Mouse (Mus musculus) forebrain, embryonic 15.5 days (tissue): ENCODE results near the gene Lztr1. TPM values are rescaled to one million over a fixed set of nuclear protein-coding genes. Genes with fewer than 3 reads are reported as not detected.

Experiments
- ATAC-seq: fragments of 200-750 bp; cut with Nextera tagmentation; replicated peaks from 2 replicates; pipeline ENCODE4 v1.8.0; 2017; ENCODE audit warnings: mild to moderate bottlenecking, moderate TSS enrichment, moderate library complexity
- H3K27ac ChIP-seq: fragments of 300-500 bp; sonication (generic); replicated peaks from 2 replicates; pipeline ENCODE4 v1.5.1; 2015; ENCODE audit warnings: mild to moderate bottlenecking, inconsistent platforms
- H3K27me3 ChIP-seq: fragments of 300-500 bp; sonication (generic); 2 replicates; pipeline ENCODE4 v1.6.1; 2015; ENCODE audit warnings: inconsistent platforms
- H3K36me3 ChIP-seq: fragments of 300-500 bp; sonication (generic); 2 replicates; pipeline ENCODE4 v1.6.1; 2015; ENCODE audit warnings: mild to moderate bottlenecking, inconsistent platforms
- H3K4me1 ChIP-seq: fragments of 300-500 bp; sonication (generic); 2 replicates; pipeline ENCODE4 v1.6.1; 2015; ENCODE audit warnings: inconsistent platforms
- H3K4me2 ChIP-seq: fragments of 300-500 bp; sonication (generic); replicated peaks from 2 replicates; pipeline ENCODE4 v1.6.1; 2015; ENCODE audit warnings: mild to moderate bottlenecking, inconsistent platforms
- H3K4me3 ChIP-seq: fragments of 300-500 bp; sonication (generic); 2 replicates; pipeline ENCODE4 v1.5.1; 2015; ENCODE audit warnings: mild to moderate bottlenecking, inconsistent platforms
- H3K9ac ChIP-seq: fragments of 300-500 bp; sonication (generic); replicated peaks from 2 replicates; pipeline ENCODE4 v1.6.1; 2015; ENCODE audit warnings: mild to moderate bottlenecking, inconsistent platforms
- H3K9me3 ChIP-seq: fragments of 300-500 bp; sonication (generic); 2 replicates; pipeline ENCODE4 v1.6.1; 2016; ENCODE audit warnings: inconsistent platforms
- WGBS: fragments of 180-500 bp; shearing (Covaris S2); methylation state at CpG from one replicate; pipeline ENCODE4 v1.1.7; 2015; ENCODE audit warnings: mixed read lengths; 5-methylcytosine and 5-hydroxymethylcytosine counted together
- polyA plus RNA-seq: library from polyadenylated mRNA; unstranded; fragments of >200 nt; fragmentation: Nextera tagmentation; extraction: Ambion mirVana; gene quantifications from 2 replicates; pipeline ENCODE4 v1.2.1, GENCODE M21; 2015

Lztr1 gene
- polyA plus RNA-seq, 1 experiment from 2014 or later = 120 TPM

DNA sequence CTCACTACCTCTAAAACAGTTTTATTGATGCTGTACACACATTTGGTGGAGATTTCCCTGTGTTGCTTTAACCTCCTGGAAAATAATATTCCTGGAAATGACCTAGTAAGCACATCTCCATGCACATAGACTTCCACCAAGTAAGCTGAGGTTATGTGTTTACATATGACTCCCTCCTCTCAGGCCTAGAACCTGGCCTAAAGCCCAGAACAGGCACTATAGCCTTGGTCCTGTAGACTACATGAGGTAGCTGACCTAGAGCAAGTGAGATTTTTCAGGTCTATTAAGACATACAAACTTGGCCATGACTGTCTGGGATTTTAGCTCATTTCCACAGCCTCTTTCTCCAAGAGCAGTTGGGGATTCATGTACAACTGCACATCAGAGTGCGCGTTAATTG, 1.7 kb downstream of the Lztr1 start:
- no peak for ATAC-seq
- peak overlapping the region; percentile 70; the same call in 1 of the 2 replicates for H3K4me3 ChIP-seq
- H3K27me3 ChIP-seq = no peaks in the 10 kb centered on the region
- 94% methylated on average over 2 of the region's 2 CpGs for WGBS
- peaks cover 18% of the 10 kb centered on the region for H3K4me1 ChIP-seq
- H3K36me3 ChIP-seq = peaks cover 25% of the 10 kb centered on the region
- no peak overlapping the region for H3K27ac ChIP-seq
- peak overlapping the region; percentile 72 for H3K4me2 ChIP-seq
- peak overlapping the region; percentile 86; the same call in 1 of the 2 replicates for H3K9ac ChIP-seq
- H3K9me3 ChIP-seq = no peaks in the 10 kb centered on the region

DNA sequence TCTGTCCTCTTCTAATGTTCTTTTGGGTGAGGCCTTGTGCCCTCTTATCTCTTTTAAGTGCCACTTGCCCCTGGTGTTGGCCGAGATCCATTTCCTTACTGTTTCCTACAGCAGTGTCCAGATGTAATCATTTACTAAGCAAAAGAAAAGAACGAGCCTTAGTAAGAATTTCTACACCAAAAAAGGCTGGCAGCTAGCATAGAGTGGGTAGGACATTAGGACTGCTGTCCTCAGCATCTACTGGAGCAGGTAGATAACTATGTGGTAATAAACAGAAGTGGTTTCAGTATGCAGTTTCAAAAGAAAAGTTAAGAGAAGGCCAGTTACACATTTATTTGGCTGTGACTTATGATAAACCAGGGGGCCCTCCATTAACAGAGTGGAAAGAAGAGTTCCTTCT, 2.2 kb downstream of the Lztr1 start:
- Histone ChIP-seq H3K4me1 (peaks cover 18% of the 10 kb centered on the region), H3K9ac (no peak overlapping the region), H3K4me3 (no peak overlapping the region), H3K4me2 (0 out of 2 replicates have a peak overlapping the region, but pooled peaks have one; percentile 72), H3K27ac (no peak overlapping the region), H3K27me3 (no peaks in the 10 kb centered on the region), H3K9me3 (no peaks in the 10 kb centered on the region), H3K36me3 (peaks cover 29% of the 10 kb centered on the region)
- 89% methylated on average over 2 of the region's 2 CpGs for WGBS
- no peak for ATAC-seq

DNA sequence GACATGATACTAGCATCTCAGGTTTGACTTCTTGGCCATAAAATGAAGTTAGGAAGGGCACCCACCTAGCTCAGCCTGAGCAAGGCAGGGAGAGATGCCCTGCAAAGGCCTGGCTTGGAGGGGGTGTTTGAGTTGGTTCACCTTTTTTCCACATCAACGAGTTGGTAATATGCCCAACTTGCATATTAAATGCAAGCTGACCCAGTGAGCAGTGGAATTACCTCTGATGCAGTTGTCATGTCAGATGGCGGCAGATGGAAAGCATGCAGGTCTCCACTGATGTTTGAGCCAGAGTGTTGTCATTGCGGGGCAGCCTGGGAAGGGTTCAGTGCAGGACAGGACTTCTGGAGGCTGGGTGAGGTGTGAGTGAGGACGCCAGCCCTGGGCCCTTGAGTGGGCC, 2.9 kb downstream of the Lztr1 start:
- no peak overlapping the region for H3K9ac ChIP-seq
- 95% methylated on average over 4 of the region's 4 CpGs for WGBS
- H3K9me3 ChIP-seq = no peaks in the 10 kb centered on the region
- H3K4me1 ChIP-seq = peaks cover 18% of the 10 kb centered on the region
- ATAC-seq = no peak
- H3K36me3 ChIP-seq = peaks cover 36% of the 10 kb centered on the region
- H3K27me3 ChIP-seq = no peaks in the 10 kb centered on the region
- H3K4me2 ChIP-seq = no peak overlapping the region
- H3K27ac ChIP-seq = no peak overlapping the region
- no peak overlapping the region for H3K4me3 ChIP-seq

DNA sequence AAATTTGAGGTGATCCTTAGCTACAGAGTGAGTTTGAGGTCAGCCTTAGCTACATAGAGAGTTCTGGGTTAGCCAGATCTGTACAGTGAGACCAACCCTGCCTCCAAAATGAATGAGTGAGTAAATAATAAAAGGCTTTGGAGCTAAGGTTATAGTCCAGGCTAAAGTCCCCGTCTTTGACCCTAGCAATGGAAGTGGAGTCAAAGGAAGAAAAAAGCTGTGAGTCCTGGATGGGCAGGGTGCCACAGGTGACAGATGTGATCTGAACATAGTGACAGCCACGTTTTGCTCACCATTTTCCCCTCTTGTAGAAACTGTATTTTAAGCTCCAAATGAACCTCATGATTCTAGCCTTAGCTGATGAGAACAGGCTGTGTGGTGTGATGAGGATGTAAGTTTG, 10.4 kb downstream of the Lztr1 start:
- Histone ChIP-seq H3K4me1 (no peaks in the 10 kb centered on the region), H3K4me2 (no peak overlapping the region), H3K27ac (no peak overlapping the region), H3K27me3 (no peaks in the 10 kb centered on the region), H3K4me3 (no peak overlapping the region), H3K9ac (no peak overlapping the region), H3K36me3 (peaks cover 85% of the 10 kb centered on the region), H3K9me3 (no peaks in the 10 kb centered on the region)
- ATAC-seq = no peak
- 86% methylated on average over 2 of the region's 2 CpGs for WGBS

DNA sequence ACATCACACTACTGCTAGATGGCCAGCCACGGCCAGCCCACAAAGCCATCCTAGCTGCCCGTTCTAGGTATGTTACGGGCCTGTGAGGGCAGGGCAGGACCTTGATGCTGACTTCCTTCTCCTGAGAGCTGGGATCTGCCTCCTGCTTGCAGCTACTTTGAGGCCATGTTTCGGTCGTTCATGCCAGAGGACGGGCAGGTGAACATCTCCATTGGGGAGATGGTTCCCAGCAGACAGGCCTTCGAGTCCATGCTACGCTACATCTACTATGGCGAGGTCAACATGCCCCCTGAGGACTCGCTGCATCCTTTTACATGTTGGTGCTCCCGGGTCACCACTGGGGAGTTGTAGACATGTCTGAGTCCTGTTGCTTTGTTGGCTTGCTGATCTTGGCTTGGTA, 15.7 kb downstream of the Lztr1 start:
- no peaks in the 10 kb centered on the region for H3K27me3 ChIP-seq
- H3K9ac ChIP-seq = no peak overlapping the region
- 93% methylated on average over 11 of the region's 11 CpGs for WGBS
- no peak overlapping the region for H3K4me2 ChIP-seq
- no peak for ATAC-seq
- H3K36me3 ChIP-seq = peaks cover 93% of the 10 kb centered on the region
- H3K9me3 ChIP-seq = no peaks in the 10 kb centered on the region
- H3K4me1 ChIP-seq = no peaks in the 10 kb centered on the region
- no peak overlapping the region for H3K27ac ChIP-seq
- no peak overlapping the region for H3K4me3 ChIP-seq

DNA sequence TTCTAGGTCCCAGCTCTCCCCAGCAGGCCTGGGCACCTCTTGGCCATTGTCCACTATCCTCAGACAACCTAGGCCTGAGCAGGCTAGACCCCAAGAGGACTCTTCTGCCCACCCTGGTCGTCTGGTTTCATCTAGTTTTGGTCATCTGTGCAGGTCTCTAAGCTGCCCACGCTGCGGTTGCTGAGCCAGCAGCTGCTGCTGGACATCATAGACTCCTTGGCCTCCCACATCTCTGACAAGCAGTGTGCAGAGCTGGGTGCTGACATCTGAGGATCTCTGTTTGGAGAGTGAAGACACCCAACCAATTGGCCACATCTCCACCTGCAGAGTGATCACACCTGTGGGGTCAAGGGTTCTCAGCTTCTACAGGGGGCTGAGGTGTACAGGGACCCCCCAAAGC, 17.0 kb downstream of the Lztr1 start:
- no peak for ATAC-seq
- no peaks in the 10 kb centered on the region for H3K27me3 ChIP-seq
- 88% methylated on average over 3 of the region's 3 CpGs for WGBS
- H3K4me2 ChIP-seq = no peak overlapping the region
- no peaks in the 10 kb centered on the region for H3K9me3 ChIP-seq
- H3K4me3 ChIP-seq = no peak overlapping the region
- no peak overlapping the region for H3K9ac ChIP-seq
- peaks cover 80% of the 10 kb centered on the region for H3K36me3 ChIP-seq
- H3K27ac ChIP-seq = no peak overlapping the region
- H3K4me1 ChIP-seq = peaks cover 10% of the 10 kb centered on the region

DNA sequence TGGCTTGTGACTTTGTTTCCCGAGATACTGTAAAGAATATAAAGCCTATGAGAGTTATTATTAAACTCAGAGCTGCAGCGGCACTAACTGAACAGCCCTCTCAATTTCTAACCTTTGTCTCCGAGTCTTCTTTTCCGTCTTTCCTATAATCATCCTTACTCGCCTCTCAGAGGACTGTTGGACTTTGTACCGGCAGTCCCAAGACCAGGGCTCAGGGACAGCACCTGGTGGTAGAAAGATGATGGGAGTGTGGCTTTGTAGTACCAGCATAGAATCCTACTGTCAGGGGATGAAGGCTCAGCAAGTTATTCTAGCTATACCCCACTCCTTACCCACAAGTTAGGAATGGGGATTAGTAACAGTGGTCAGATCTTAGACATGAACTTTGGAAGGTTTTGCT, 17.7 kb downstream of the Lztr1 start:
- H3K27ac ChIP-seq = no peak overlapping the region
- H3K27me3 ChIP-seq = no peaks in the 10 kb centered on the region
- no peak overlapping the region for H3K4me2 ChIP-seq
- 88% methylated on average over 6 of the region's 6 CpGs for WGBS
- H3K4me3 ChIP-seq = no peak overlapping the region
- no peak for ATAC-seq
- H3K9me3 ChIP-seq = no peaks in the 10 kb centered on the region
- H3K9ac ChIP-seq = no peak overlapping the region
- peaks cover 73% of the 10 kb centered on the region for H3K36me3 ChIP-seq
- H3K4me1 ChIP-seq = peaks cover 10% of the 10 kb centered on the region

DNA sequence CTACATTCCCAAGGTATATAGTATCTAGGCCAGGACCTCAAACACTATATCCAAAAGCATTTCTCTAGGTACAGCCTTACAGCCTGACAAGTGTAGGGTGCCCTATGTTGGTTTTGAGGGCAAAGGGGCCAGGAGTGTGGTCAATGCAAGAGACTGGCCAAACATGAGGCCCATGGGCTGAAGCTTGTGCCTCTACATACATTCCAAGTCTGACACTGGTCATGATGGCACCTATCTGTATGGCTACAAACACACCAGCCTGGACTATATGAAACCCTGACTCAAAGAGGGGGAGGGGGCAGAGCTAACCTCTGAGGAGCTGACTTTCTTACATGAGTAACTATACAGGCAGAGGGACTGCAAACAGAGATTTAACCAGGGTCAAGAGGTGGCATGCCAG, 19.1 kb downstream of the Lztr1 start:
- Histone ChIP-seq H3K4me2 (no peak overlapping the region), H3K4me1 (peaks cover 20% of the 10 kb centered on the region), H3K27me3 (no peaks in the 10 kb centered on the region), H3K36me3 (peaks cover 59% of the 10 kb centered on the region), H3K27ac (no peak overlapping the region), H3K9me3 (no peaks in the 10 kb centered on the region), H3K4me3 (no peak overlapping the region), H3K9ac (no peak overlapping the region)
- ATAC-seq = no peak

DNA sequence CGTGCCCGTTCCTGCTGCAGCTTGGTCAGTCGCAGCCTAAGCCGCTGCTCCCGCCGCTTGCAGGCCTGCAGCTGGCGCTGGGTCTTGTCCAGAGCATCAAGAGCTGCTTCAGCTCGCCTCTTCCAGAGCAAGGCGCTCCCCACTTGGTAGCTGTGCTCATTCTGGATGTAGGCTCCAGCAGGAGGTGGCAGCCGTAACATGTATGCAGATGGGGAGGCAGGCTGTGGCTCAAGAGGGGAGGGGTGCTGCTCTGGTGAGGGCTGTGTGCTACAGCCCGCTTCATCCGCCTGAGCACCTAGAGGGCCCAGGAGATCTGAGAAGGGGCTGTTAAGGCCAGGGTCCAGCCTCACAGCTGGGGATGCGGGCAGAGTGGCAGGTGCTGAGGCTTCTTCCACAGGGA, 19.8 kb downstream of the Lztr1 start:
- Histone ChIP-seq H3K4me3 (no peak overlapping the region), H3K27ac (no peak overlapping the region), H3K4me1 (peaks cover 20% of the 10 kb centered on the region), H3K9me3 (no peaks in the 10 kb centered on the region), H3K9ac (no peak overlapping the region), H3K27me3 (no peaks in the 10 kb centered on the region), H3K4me2 (no peak overlapping the region), H3K36me3 (peaks cover 52% of the 10 kb centered on the region)
- no peak for ATAC-seq
- 84% methylated on average over 13 of the region's 13 CpGs for WGBS

DNA sequence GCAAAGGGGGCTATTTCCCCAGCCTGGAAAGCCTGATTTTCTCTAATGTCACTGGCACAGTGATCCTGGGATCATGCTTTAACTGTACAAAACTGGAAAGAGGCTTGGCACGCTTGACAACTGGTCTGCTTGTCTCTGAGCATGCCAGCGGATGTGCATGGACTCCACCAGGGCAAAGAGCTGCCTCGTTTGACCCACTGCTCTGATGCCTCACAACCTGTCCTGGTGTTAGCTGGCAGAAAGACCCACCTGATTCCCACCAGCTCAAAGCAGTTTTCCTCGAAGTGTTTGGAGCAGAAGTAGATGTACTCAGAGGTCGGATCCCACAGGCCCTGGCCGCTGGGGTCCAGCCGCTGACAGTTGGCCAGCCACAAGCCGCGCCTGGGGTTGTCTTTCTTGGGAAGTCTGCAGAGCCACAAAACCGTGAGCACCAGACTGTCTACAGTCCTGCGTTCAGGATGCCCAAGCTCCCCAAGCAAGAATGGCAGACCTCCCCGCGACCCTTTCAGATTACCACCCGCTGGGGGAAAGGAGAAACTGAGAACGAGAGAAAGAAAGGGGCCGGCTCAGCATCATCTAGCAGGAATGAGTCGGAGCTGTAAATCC, 21.6 kb downstream of the Lztr1 start:
- peaks cover 20% of the 10 kb centered on the region for H3K4me1 ChIP-seq
- WGBS = 15% methylated on average over 17 of the region's 17 CpGs
- peak overlapping the region; percentile 82 for H3K9ac ChIP-seq
- peak; percentile 7 for ATAC-seq
- no peaks in the 10 kb centered on the region for H3K9me3 ChIP-seq
- peak overlapping the region; percentile 99 for H3K27ac ChIP-seq
- peaks cover 37% of the 10 kb centered on the region for H3K36me3 ChIP-seq
- peak overlapping the region; percentile 85 for H3K4me3 ChIP-seq
- H3K27me3 ChIP-seq = no peaks in the 10 kb centered on the region
- H3K4me2 ChIP-seq = peak overlapping the region; percentile 71

DNA sequence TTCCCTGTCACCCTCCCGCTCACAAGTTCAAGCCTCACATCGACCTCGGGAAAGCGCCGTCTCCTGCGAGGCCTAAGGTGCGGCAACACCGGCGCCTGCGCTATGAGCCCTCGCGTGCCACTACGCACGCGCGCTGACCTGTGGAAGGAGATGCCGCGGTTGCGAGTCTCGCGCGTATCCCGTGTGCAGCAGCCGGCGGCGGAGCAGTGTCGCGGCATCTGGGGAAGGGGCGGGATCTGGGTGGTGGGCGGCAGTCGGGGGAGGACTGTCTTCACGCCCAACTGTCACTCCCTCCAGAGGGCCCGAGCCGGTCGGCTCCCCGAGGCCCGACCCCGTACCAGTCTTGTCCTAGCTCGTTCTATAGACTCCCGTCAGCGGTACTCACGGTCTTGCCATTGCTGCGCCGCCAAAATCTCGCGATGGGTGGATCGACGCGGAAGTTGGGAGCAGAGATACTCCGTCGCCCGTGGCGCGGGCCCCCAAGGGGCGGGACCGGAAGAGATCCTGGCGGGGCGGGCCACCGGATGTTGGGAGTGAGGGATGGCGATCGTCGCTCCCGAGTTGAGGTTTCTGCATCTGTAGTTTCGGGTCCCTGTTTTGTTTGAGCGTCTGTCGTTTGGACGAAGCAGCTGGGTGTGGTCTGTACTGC, 22.3 kb downstream of the Lztr1 start, which contains the start of gene Thap7:
Thap7 (minus strand) TSS at position 497 of the 649 bp plus-strand sequence.
- peaks cover 20% of the 10 kb centered on the region for H3K4me1 ChIP-seq
- under 1% methylated on average over 67 of the region's 67 CpGs for WGBS
- H3K27me3 ChIP-seq = no peaks in the 10 kb centered on the region
- H3K4me3 ChIP-seq = peak within 1 kb of the TSS; percentile 85
- ATAC-seq = peak; percentile 98
- peak within 1 kb of the TSS; percentile 71 for H3K4me2 ChIP-seq
- peak within 1 kb of the TSS; percentile 82 for H3K9ac ChIP-seq
- peak within 1 kb of the TSS; percentile 99 for H3K27ac ChIP-seq
- no peaks in the 10 kb centered on the region for H3K9me3 ChIP-seq
- H3K36me3 ChIP-seq = peaks cover 30% of the 10 kb centered on the region

DNA sequence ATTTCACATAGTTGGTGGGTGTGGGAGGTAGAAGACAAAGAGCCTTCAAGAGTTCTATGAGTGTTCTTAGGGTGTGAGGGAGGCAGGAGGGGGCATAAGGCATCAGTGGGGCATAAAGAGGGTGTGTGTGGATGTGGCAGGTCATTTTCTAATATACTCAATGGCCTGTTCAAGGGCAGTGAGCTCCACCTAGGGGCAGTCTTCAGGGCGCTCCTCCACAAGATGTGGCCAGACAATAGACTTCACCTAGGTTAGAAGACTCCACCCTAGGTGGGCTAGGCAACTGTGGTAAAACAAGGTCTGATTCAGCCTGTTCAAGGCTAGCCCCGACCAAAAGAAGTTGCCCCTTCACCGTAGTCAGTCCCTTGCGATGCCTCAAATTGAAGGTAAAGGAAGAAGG, 23.8 kb downstream of the Lztr1 start:
- Histone ChIP-seq H3K9ac (no peak overlapping the region), H3K4me2 (no peak overlapping the region)
- no peak for ATAC-seq

More for the DNA sequence above, 23.8 kb downstream of the Lztr1 start:
- Histone ChIP-seq H3K36me3 (peaks cover 15% of the 10 kb centered on the region), H3K4me3 (no peak overlapping the region), H3K27ac (no peak overlapping the region), H3K9me3 (no peaks in the 10 kb centered on the region), H3K27me3 (no peaks in the 10 kb centered on the region), H3K4me1 (peaks cover 20% of the 10 kb centered on the region)
- 56% methylated on average over 4 of the region's 4 CpGs for WGBS
